Mouse (Mus musculus) liver, embryonic 16.5 days (tissue): ENCODE measurements around the gene Plekhb2. TPM values are rescaled to one million over a fixed set of nuclear protein-coding genes. Genes with fewer than 3 reads are reported as not detected.

Experiments used
- ATAC-seq: fragments of 200-750 bp; cut with Nextera tagmentation; 2 replicates; pipeline ENCODE4 v1.8.0; 2017; ENCODE audit warnings: low read depth, mild to moderate bottlenecking, moderate number of reproducible peaks, moderate library complexity
- H3K27ac ChIP-seq: fragments of 300-500 bp; sonication (generic); 2 replicates; pipeline ENCODE4 v1.5.1; 2014; ENCODE audit warnings: mild to moderate bottlenecking, low read length
- H3K27me3 ChIP-seq: fragments of 300-500 bp; sonication (generic); 2 replicates; pipeline ENCODE4 v1.6.1; 2014; ENCODE audit warnings: low read depth, low read length, mixed read lengths; ENCODE audit not compliant: control insufficient read depth, insufficient read depth
- H3K36me3 ChIP-seq: fragments of 300-500 bp; sonication (generic); 2 replicates; pipeline ENCODE4 v1.6.1; 2014; ENCODE audit warnings: mild to moderate bottlenecking; ENCODE audit not compliant: control insufficient read depth, insufficient read depth
- H3K4me1 ChIP-seq: fragments of 300-500 bp; sonication (generic); 2 replicates; pipeline ENCODE4 v1.6.1; 2014; ENCODE audit warnings: low read depth, low read length, mixed read lengths; ENCODE audit not compliant: control insufficient read depth
- H3K4me2 ChIP-seq: fragments of 300-500 bp; sonication (generic); 2 replicates; pipeline ENCODE4 v1.6.1; 2014; ENCODE audit warnings: low read depth, low read length, mixed read lengths
- H3K4me3 ChIP-seq: fragments of 300-500 bp; sonication (generic); 2 replicates; pipeline ENCODE4 v1.5.1; 2014; ENCODE audit warnings: low read depth, mild to moderate bottlenecking, low read length
- H3K9ac ChIP-seq: fragments of 300-500 bp; sonication (generic); 2 replicates; pipeline ENCODE4 v1.6.1; 2014; ENCODE audit warnings: low read depth, low read length
- H3K9me3 ChIP-seq: fragments of 300-500 bp; sonication (generic); replicated peaks from 2 replicates; pipeline ENCODE4 v1.6.1; 2016; ENCODE audit warnings: low read length; ENCODE audit not compliant: control insufficient read depth
- WGBS: fragments of 180-500 bp; shearing (Covaris S2); extraction: QIAGEN DNeasy Blood & Tissue Kit; methylation state at CpG from one replicate; pipeline ENCODE4 v1.1.7; 2014; ENCODE audit not compliant: insufficient replicate concordance; 5-methylcytosine and 5-hydroxymethylcytosine counted together
- polyA plus RNA-seq: library from polyadenylated mRNA; unstranded; fragments of >200 nt; fragmentation: Nextera tagmentation; extraction: Ambion mirVana; gene quantifications from 2 replicates; pipeline ENCODE4 v1.2.1, GENCODE M21; 2015

Plekhb2 gene
- 9.1 and 10.6 TPM in 2 replicates for polyA plus RNA-seq

- Histone ChIP-seq H3K4me1 (peaks cover 7% of the 10 kb centered on the region), H3K4me2 (peak within 1 kb of the TSS; percentile 77), H3K27me3 (no peaks in the 10 kb centered on the region), H3K9me3 (no peaks in the 10 kb centered on the region), H3K9ac (peak within 1 kb of the TSS; percentile 69), H3K27ac (peak within 1 kb of the TSS; percentile 60), H3K4me3 (peak within 1 kb of the TSS; percentile 67), H3K36me3 (no peaks in the 10 kb centered on the region)
- WGBS: under 1% methylated on average over 35 of the region's 40 CpGs
- ATAC-seq: peak; percentile 93
Observed at GRCm38 (mm10) chr1:34849745-34850342, at the start of gene Plekhb2. Gene Plekhb2, plus strand, starts transcription at chr1:34849976.

GRCm38 (mm10) chr1:34801616-34802289 lies 48.0 kb upstream of the Plekhb2 start:
- Histone ChIP-seq H3K4me1 (peaks cover 7% of the 10 kb centered on the region), H3K9me3 (no peaks in the 10 kb centered on the region), H3K36me3 (no peaks in the 10 kb centered on the region), H3K27ac (no peak overlapping the region), H3K4me3 (peak overlapping the region; percentile 63), H3K9ac (peak overlapping the region; percentile 40), H3K4me2 (peak overlapping the region; percentile 73), H3K27me3 (no peaks in the 10 kb centered on the region)
- peak; percentile 71 for ATAC-seq
- under 1% methylated on average over 46 of the region's 47 CpGs for WGBS

- peak overlapping the region; percentile 40; the same call in 1 of the 2 replicates for H3K9ac ChIP-seq
- peaks cover 7% of the 10 kb centered on the region for H3K4me1 ChIP-seq
- H3K27me3 ChIP-seq: no peaks in the 10 kb centered on the region
- no peaks in the 10 kb centered on the region for H3K9me3 ChIP-seq
- H3K4me3 ChIP-seq: peak overlapping the region; percentile 63
- no peak overlapping the region for H3K27ac ChIP-seq
- H3K4me2 ChIP-seq: peak overlapping the region; percentile 73
- no peaks in the 10 kb centered on the region for H3K36me3 ChIP-seq
- ATAC-seq: 0 out of 2 replicates have a peak, but pooled peaks have one; percentile 17
- 19% methylated on average over 7 of the region's 7 CpGs for whole genome bisulfite sequencing
Observed at GRCm38 (mm10) chr1:34802290-34802642, 47.5 kb upstream of the Plekhb2 start.

GRCm38 (mm10) chr1:34804863-34805262 lies 44.9 kb upstream of the Plekhb2 start:
- H3K36me3 ChIP-seq: no peaks in the 10 kb centered on the region
- H3K4me2 ChIP-seq: no peak overlapping the region
- no peak overlapping the region for H3K4me3 ChIP-seq
- ATAC-seq: no peak
- H3K4me1 ChIP-seq: peaks cover 7% of the 10 kb centered on the region
- no peaks in the 10 kb centered on the region for H3K9me3 ChIP-seq
- no peak overlapping the region for H3K9ac ChIP-seq
- no peaks in the 10 kb centered on the region for H3K27me3 ChIP-seq
- 77% methylated on average over 7 of the region's 7 CpGs for WGBS
- no peak overlapping the region for H3K27ac ChIP-seq

- Histone ChIP-seq H3K27me3 (no peaks in the 10 kb centered on the region), H3K4me2 (no peak overlapping the region), H3K4me3 (no peak overlapping the region), H3K27ac (no peak overlapping the region), H3K9ac (no peak overlapping the region), H3K9me3 (no peaks in the 10 kb centered on the region), H3K4me1 (peaks cover 7% of the 10 kb centered on the region), H3K36me3 (no peaks in the 10 kb centered on the region)
- 41% methylated on average over 35 of the region's 35 CpGs for WGBS
- no peak for ATAC-seq
Observed at GRCm38 (mm10) chr1:34805931-34806520, 43.8 kb upstream of the Plekhb2 start.

- no peak overlapping the region for H3K9ac ChIP-seq
- no peak overlapping the region for H3K4me2 ChIP-seq
- 81% methylated on average over 8 of the region's 8 CpGs for WGBS
- H3K27ac ChIP-seq: no peak overlapping the region
- H3K36me3 ChIP-seq: no peaks in the 10 kb centered on the region; the same call in 1 of the 2 replicates
- H3K4me3 ChIP-seq: no peak overlapping the region
- H3K4me1 ChIP-seq: no peaks in the 10 kb centered on the region
- H3K9me3 ChIP-seq: no peaks in the 10 kb centered on the region
- H3K27me3 ChIP-seq: no peaks in the 10 kb centered on the region
- no peak for ATAC-seq
Observed at GRCm38 (mm10) chr1:34808445-34808844, 41.3 kb upstream of the Plekhb2 start.

- H3K27me3 ChIP-seq: no peaks in the 10 kb centered on the region
- H3K27ac ChIP-seq: no peak overlapping the region
- no peak overlapping the region for H3K9ac ChIP-seq
- no peak overlapping the region for H3K4me3 ChIP-seq
- no peak overlapping the region for H3K4me2 ChIP-seq
- peaks cover 4% of the 10 kb centered on the region for H3K36me3 ChIP-seq
- H3K9me3 ChIP-seq: no peaks in the 10 kb centered on the region
- no peak for ATAC-seq
- H3K4me1 ChIP-seq: no peaks in the 10 kb centered on the region
- 90% methylated on average over 11 of the region's 11 CpGs for WGBS
Observed at GRCm38 (mm10) chr1:34810293-34810692, 39.5 kb upstream of the Plekhb2 start.

GRCm38 (mm10) chr1:34811035-34811434 lies 38.7 kb upstream of the Plekhb2 start:
- ATAC-seq: no peak
- no peak overlapping the region for H3K9ac ChIP-seq
- 66% methylated on average over 6 of the region's 6 CpGs for WGBS
- no peak overlapping the region for H3K4me3 ChIP-seq
- no peak overlapping the region for H3K27ac ChIP-seq
- peaks cover 4% of the 10 kb centered on the region for H3K36me3 ChIP-seq
- H3K4me1 ChIP-seq: no peaks in the 10 kb centered on the region
- H3K9me3 ChIP-seq: no peaks in the 10 kb centered on the region
- no peaks in the 10 kb centered on the region for H3K27me3 ChIP-seq
- no peak overlapping the region for H3K4me2 ChIP-seq

- Histone ChIP-seq H3K27ac (no peak overlapping the region), H3K4me2 (no peak overlapping the region), H3K27me3 (no peaks in the 10 kb centered on the region), H3K36me3 (peaks cover 4% of the 10 kb centered on the region), H3K4me3 (no peak overlapping the region), H3K9ac (no peak overlapping the region), H3K4me1 (no peaks in the 10 kb centered on the region), H3K9me3 (no peaks in the 10 kb centered on the region)
- no peak for ATAC-seq
- 76% methylated on average over 6 of the region's 6 CpGs for WGBS
Observed at GRCm38 (mm10) chr1:34811581-34811980, 38.2 kb upstream of the Plekhb2 start.
